Mouse (Mus musculus) natural killer cell, adult 2 months (primary cell): Measurements from ENCODE around the gene 4930519G04Rik.
"Not testable (repeated sequence)": the region's sequence is repeated elsewhere in the genome, so short reads cannot be mapped to it uniquely, and the experiment has no call there.

ENCODE experiments used
- DNase-seq, 2 experiments: peaks; one replicate each; pipeline ENCODE4 v3.0.0; 2022; ENCODE audit warnings: low spot score in 2 of 2

4930519G04Rik gene

DNA sequence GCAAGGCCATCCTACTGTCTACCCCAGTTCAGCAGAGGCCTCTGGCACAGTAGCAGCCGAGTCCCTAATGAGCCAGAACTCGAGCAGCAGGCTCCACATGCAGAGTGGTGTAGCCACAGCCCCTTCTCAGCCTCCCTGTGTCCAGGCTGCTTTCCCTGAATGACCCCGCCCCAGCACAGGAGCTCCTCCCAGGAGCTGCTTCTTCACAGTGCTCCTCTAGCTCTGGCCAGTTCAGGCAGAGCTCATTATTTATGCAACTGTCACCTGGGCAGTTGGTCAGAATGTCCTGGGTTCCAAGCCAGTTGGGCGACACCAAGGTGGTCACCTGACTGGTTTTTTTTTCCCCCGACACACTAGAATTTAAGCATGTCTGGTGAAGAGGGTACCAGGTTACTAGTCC, at the start of gene 4930519G04Rik:
Gene 4930519G04Rik, plus strand, starts transcription at position 301 of the 400 bp plus-strand sequence.
- not testable (repeated sequence) for DNase-seq

DNA sequence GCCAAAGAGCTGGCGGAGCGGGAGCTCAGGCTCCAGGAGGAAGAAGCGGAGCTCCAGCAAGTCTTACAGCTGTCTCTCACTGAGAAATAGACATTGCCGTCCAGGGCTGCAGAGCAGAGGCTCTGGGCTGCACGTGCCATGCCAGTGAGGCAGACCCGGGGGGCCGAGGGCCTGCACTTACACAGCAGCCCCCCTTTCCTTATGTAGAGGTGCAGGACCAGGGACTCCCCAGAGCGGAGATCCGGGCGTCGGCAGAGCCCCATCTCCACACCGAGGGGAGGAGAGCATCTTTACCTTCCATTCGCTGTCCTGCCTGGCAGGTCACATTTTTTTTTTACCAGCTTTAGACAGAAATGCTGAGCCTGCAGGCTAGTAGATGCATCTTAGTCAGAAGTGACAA, 49.1 kb upstream of the 4930519G04Rik start:
- DNase-seq = no peak

DNA sequence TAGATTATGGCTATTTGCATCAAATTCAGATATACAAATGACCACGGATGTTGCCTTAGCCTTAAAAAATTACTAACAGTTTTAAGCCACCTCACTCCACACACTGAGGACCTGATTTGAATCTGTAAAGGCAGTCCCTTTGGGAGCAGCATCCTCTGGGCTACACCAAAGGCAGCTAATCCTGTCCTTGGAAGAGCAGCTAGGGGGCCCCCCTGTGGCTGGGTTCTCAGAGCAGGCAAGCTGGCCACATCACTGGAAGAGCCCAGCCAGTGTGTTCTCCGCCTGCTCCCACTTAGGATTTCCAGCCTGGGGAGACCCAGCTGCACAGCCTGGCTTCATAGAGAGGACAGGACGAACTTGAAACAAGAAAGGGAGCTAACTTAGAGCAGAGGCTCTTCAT, 48.5 kb upstream of the 4930519G04Rik start:
- no peak for DNase-seq

DNA sequence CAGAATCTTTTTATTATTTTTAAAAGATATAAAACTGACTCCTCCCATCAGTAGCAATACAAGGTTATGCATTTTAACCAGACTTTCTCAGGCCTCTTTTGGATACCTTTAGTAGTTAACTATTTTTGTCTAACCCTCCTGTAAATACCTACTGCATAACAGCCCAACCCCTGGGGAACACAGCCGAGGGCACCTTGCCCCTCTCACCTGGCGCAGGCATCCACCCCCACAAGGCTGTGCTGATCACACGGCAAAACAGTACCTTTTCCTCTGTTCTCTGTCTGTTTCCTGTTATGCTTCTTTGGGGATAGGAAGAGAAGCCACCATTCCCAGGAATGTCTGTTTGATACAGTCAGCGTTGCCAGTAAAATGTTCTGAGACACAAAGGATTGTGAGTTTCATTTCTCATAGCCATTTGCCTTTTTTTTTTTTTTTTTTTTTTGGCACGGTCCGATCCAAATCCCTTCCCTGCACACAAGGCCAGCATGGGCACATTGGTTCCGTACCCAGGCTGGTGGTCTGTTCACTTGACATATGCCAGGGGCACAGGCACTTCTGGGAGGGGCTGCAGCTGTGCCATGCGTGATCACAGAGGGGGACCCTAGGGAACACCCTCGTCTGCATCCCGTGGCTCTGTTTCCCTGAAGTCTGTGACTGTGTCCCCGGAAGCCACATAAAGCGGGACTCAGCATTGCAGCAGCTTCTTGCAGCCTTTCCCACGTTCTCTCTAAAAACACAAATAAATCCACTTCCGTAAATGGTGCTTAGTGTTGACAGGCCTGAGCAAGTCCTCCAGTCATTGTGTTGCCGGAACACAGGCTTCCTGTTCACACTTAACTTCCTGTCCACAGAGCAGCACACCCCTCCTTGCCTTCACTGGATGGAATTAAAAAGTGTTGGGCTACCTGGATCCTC, 47.8 kb upstream of the 4930519G04Rik start:
- DNase-seq = peak; percentile 43 to 52

DNA sequence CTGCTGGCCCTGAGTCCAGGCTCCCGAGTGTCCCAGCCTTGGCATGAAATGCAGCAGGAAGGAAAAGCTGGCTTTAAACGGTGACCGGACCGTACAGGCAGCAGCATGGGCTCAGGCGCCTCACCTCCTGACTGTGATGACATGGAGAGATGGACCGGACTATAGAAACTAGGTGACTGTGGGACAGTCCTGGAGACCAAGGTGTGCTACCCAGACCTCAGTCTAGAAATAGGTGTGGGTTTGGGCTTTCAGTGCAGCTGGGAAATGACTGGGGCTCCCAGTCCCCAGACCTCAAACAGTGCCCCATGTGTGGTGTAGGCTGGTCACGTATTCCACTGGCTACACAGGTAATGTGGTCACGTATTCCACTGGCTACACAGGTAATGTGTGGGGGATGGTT, 46.8 kb upstream of the 4930519G04Rik start:
- no peak for DNase-seq

DNA sequence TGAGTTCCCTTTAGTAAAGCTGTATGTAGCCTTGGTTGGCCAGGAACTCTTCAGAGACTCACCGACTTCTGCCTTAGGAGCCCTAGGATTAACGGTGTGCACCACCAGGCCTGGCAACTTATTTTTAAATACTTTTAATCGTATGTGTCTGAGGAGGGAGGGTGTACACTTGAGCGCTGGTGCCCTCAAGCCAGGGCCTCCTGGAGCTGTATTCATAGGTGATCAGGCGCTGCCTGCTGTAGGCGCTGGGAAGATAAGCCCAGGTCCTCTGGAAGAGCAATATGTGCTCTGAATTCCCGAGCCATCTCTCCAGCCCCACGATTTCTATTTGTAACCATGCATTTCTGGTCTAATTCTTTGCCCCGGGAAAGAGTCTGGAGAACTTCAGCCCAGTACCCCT, 46.4 kb upstream of the 4930519G04Rik start:
- DNase-seq = no peak

DNA sequence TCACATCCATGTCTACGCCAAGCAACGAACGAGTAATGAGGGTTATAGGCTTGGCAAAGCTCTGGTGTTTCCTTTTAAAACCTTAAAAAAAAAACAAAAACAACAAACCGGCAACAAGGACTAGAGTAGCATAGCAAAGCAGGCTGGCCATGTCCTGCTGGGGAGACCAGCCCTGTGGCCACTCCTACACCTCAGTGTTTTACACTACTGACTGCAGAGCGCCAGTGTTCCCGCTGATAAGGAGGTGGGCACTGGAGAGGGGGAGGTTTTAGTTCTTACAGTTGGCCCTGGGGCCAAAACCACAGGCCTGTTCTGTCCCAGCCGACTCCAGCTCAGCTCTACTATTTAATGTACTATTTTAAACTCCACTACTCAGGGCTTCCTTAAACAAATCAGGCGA, 46.0 kb upstream of the 4930519G04Rik start:
- DNase-seq = no peak

DNA sequence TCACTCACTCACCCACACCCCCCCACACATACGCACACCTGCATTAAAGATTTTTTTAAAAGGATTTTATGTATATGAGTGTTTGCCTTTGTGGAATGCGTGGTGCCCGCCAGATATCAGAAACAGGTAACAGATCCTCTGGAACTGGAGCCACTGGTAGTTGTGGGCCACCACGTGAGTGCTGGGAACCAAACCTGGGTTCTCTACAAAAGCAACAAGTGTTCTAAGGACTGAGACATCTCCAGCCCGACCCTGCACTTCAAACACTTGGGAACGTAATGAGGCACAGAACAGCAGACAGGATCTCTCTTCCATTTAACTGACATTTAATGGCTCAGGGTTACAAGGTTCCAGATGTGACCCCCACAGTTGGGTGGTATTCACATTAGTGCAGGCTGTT, 45.6 kb upstream of the 4930519G04Rik start:
- no peak for DNase-seq

DNA sequence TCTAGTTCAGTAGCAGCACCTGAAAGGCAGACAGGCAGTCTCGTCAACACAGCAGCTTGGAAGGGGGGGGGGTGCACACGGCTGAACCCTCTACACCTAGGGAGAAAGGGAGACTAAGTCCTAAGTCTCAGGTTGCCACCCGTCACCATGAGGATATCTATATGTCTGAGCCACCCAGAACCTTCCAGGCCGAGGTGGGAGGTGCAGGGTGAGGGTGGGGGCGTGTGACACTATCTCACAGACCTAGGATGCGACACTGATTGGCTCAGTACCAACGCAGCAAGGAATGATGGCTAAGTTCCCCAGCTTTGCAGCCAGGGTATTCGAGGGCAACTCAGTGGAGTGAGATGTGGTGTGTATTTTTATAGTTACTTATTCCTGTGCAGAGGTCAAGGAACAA, 45.1 kb upstream of the 4930519G04Rik start:
- no peak for DNase-seq

DNA sequence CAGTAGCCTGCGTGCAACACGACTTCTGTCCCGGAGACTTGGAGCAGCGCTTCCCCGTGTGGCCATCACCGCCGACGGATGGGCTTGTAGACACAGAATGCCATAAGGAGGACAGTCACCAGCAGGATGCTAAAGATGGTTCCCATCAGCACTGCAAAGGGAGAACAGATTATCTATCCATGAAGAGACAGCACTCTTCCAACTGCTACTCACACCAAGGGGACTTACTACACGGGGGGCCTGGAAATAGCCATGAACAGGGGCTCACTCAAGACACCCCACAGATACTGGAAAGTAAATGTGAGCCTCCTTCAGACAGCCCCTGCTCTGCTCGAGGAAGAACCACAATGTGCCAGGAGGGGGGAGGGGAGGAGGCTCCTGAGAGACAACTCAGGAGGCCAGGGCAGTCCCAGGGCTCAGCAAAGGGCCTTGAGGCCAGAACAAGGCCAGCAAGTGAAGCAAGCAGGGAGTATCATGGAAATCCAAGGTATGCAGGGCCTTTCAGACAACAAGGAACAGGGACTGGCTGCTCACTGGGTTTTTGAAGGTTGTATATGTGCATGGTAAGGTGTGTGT, 44.2 kb upstream of the 4930519G04Rik start:
- DNase-seq = no peak

DNA sequence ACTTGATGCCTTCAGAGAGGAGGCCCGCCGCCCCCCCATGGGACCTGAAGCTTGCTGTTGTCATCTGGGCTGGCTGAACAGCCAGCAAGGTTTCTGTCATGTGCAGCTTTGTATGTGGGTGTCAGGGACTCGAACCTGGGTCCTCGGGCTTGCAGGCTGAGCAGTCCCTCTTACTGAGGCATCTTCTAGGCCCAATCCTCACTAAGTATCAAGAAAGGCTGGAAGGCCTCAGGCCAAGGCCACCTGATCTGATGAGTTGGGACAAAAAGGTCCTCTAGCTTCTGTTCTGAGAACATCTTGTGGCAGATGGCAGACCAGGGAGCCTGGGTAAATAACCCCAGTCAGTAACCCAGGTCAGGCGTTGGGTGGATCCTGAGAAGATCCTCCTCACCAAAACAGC, 43.6 kb upstream of the 4930519G04Rik start:
- DNase-seq = no peak

DNA sequence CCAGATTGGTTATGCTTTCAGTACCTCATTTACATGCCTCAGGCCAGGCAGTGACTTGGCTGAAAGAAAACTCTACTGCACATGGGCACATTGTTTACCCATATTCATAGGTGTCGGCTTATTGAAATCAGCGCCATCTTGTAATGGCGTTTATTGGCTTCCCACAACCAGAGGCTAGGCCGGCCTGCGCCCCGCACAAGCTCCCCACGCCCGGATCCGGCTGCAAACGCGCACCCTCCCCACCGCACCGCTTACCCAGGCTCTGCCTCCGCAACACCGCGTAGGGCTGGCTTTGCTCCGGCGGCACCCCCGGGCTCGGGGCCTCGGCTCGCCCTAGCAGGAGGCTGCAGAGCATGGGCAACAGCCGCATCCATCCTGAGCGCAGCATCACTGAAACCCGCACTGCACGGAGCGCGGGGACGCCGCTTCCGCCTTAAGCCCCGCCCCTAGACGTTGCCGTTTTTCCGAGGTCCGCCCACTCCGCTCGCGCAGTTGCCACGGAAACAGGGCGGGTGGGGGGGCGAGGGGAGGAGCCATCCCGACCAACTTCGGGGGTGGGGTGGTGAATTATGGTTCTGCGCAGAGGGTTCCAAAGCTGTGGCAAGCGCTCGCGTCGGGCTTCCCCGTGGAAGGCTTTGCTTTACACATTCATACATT, 39.8 kb upstream of the 4930519G04Rik start:
- DNase-seq = peak; percentile 71 to 80

DNA sequence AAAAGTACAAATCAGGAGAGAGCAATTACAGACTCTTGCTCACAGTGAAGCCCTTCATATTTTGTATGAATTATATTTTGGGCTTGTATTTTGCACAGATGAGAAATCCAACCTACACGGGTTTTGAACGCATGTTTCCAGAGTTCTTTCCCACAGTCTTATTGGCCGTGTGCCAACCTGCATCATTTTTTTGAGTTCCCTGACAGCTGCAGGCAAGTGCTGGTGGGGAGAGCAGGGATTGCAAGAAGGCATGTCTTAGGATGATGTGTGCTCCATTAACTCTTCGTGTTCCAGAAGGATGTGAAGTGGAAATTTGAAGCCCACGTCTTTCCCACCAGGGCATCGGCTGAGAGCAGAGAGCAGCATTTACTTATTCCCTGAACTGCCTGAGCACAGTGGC, 36.9 kb upstream of the 4930519G04Rik start:
- no peak for DNase-seq

DNA sequence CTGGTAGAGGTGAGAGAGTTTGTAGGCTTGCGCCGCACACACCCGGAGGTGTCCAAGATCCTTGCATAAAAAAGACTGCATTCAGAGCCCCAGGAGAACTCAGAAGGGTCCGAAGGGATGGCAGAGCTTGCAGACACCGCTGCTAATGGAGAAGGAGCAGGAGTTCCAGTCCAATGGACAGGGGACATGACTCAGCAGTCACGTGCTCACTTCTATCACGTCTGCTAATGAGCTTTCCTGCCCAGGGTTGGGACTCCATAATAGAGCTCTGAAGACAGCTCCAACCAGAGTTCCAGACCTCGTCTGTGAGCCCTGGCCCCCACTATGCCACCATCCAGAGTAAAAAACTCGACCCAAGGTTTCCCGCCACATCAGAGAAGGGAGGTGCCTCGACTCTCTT, 35.3 kb upstream of the 4930519G04Rik start:
- no peak for DNase-seq

DNA sequence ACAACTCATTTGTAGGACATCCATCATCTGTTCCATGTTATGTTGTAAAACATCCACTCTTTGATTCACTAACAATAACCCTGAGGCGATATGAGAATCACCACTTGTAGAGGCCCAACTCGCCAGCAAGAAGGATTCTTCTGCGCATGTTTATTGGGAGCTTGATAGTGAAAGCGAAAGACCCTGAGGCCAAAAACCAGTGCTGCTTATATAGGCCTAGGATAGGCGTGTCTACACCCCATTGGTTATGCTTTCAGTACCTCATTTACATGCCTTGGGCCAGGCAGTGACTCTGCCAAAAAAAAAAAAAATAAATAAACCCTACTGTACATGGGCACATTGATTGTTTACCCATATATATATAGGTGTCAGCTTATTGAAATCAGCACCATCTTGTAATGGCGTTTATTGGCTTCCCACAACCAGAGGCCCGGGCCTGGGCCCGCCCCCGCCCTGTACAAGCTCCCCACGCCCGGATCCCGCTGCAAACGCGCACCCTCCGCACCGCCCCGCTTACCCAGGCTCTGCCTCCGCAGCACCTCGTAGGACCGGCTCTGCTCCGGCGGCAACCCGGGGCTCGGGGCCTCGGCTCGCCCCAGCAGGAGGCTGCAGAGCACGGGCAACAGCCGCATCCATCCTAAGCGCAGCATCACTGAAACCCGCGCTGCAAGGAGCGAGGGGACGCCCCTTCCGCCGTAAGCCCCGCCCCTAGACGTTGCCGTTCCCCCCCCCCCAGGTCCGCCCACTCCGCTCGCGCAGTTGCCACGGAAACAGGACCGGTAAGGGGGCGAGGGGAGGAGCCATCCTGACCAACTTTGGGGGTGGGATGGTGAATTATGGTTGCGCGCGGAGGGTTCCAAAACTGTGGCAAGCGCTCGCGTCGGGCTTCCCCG, 30.4 kb upstream of the 4930519G04Rik start, which contains the start of gene 1500011B03Rik:
Gene 1500011B03Rik, minus strand, starts transcription at position 673 of the 893 bp plus-strand sequence.
- peak; percentile 41 to 56 for DNase-seq

DNA sequence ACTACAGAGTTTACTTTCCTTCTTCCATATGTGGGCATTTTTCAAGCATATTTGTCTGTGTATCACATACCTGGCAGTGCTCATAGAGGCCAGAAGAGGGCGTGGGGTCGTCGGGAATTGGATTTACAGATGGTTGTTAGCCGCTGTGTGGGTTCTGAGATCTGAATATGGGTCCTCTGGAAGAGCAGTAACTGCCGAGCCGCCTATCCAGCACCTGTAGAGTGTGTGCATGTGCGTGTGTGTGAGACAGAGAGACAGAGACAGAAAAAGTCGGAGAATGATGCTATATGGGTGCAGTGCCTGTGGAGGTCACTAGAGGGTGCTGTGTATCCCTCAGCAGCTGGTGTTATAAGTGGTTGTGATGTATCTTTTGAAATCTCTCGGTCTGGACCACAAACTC, 29.3 kb upstream of the 4930519G04Rik start:
- DNase-seq = peak; percentile 56 to 63

DNA sequence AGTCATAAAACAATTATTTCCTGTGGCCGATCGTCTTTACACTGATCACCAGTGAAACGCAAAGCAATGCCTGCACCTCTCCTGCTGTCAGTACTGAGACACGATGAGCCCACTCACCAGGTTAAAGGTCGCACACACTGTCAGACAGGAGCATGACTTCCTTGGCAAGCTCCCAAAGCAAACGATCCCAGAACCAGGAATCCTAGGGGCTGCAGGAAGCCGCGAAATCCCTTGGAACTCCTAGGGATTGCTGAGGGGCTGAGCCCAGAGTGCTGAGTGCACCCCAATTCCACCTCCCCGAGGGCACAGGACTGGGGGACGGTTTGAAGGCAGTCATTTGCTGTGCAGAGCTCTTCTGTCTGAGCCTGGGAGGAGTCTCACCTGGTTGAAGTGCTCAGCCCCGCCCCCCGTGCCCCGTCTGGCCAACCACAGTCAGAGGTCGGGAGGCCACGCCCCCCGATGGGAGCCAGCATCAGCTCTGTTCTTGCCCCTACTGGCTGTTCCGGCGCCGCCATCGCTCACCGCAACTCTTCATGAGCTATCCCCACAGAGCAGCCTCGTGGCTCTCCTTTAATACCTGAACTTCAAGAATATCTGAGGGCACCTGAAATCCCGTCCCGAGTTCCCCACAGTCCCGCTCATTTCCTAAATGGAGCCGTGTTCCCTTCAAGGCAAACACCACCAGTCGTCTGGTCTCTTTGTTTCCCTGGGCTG, 27.3 kb upstream of the 4930519G04Rik start:
- peak; percentile 75 to 87 for DNase-seq

DNA sequence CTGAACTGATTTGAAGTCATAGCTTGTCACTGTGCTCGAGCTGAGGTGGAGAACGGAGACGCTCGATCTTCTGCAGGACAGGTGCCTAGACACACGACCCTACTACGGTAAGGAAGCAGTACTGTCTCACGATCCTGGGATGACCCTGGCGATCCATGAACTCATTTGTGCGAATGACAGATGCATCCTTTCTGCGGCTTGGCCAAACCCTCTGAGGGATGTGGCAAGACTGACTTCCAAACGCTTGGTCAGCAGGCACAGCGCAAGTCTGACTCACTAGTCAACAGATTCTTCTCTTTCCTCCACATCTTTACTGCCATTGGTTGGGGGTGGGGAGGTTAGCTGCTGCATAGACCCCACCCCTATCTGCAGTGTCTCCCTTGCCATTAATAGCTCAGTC, 26.0 kb upstream of the 4930519G04Rik start:
- no peak for DNase-seq

DNA sequence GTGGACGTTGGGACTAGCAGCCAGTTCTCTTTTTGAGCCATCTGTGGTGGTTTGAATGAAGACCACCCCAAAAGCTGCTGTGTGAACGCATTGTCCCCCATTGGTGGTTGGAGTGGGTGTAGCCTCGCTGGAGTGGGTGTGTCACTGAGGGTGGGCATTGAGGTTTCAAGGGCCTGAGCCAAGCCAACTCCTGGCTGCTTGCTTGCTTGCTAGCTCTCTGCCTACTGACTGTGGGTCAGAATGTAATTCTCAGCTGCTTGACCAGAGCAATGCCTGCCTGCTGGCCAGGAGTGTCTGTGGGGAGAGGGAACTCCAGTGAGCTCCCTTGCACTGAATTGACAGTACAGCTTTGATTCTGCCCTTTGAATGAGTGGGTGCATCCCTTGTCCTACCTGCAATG, 23.7 kb upstream of the 4930519G04Rik start:
- DNase-seq = no peak

DNA sequence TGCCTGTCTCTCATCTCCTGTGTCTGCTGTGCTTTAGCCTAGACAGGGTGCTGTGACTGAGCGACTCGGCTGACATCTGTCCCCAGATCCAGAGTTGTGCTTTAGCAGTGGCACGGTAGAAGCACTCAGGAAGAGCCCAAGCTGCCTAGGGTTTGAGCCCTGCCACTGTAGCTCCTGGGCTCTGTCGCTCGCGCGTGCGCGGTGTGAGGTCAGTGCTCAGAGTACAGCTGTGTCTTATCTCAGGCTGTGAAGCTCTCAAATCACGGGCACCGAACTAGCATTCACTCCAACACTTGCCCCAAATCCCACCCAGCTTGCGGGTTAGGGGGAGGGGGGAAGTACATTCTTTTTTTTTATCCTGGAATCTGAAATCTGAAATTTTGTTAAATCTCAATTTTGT, 16.6 kb upstream of the 4930519G04Rik start:
- DNase-seq = no peak

DNA sequence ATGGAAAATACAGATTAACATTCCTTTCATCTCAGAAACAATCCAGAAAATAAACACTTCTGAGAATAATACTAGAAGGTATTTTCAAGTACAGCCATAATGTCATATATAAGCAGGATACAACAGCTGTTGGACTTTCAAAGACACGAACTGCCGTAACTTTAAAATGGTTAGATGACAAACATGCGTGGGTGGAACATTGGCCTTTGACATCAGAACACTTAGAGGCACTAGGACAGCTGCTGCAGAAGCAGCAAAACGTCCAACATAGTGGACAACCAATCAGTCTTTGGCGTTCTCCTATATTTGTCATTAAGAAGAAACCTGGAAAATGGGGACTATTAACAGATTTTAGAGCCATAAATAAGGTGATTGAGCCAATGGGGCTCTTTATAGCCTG, 13.0 kb upstream of the 4930519G04Rik start:
- not testable (repeated sequence) for DNase-seq
